8 mouse cellular contexts compared by ENCODE assay signal in genomic region chr1:134560801-134561769, GRCm38 (mm10). TPM values are rescaled to one million over a fixed set of nuclear protein-coding genes. Genes with fewer than 3 reads are reported as not detected.
A peak's percentile ranks its signal among the peaks of the same experiment; 100 is the strongest.
DNase-seq lines count a peak whose midpoint lies in the region; ATAC-seq and TF ChIP-seq lines count a peak whose summit lies in the region.

No protein-coding gene starts in this region.

- DNase-seq in heart, adult 11 months: peak; percentile 95
- no peak for DNase-seq in heart, adult 8-10 months (ENCODE audit: low spot score)
- DNase-seq in cerebellum, postnatal 25 days: peak; percentile 47 to 58
- peak; percentile 35 for DNase-seq in gastrocnemius, postnatal 4 days (ENCODE audit: low spot score in 2 of 2)
- DNase-seq in naive thymus-derived CD4-positive, alpha-beta T cell, adult 2 months (ENCODE audit: low read depth): peak; percentile 59
- peak; percentile 70 for DNase-seq in stomach, postnatal 0 days (ENCODE audit: low spot score)

- no peak for TF ChIP-seq CTCF in intestine, postnatal 0 days (IDR thresholded peaks at IDR 0.05; ENCODE audit: low read depth)
- TF ChIP-seq CTCF in stomach, postnatal 0 days (IDR thresholded peaks at IDR 0.05; ENCODE audit: low read depth): no peak

- no peak for TF ChIP-seq EP300 in stomach, postnatal 0 days (optimal IDR thresholded peaks at IDR 0.05)

- ATAC-seq in intestine, postnatal 0 days: peak; percentile 6; the same call in 1 of the 2 replicates
- ATAC-seq in limb, embryonic 15.5 days (ENCODE audit: insufficient number of reproducible peaks, low FRiP score, low TSS enrichment, low read depth): no peak; the same call in 1 of the 2 replicates
- ATAC-seq in stomach, postnatal 0 days (ENCODE audit: low FRiP score, low TSS enrichment): peak; percentile 13; the same call in 1 of the 2 replicates

- no peaks in the 10 kb centered on the region; the same call in 1 of the 2 replicates for H3K4me1 ChIP-seq in intestine, postnatal 0 days (replicated peaks; ENCODE audit: control insufficient read depth, insufficient read depth, low read length)
- peaks cover 33% of the 10 kb centered on the region for H3K4me1 ChIP-seq in limb, embryonic 15.5 days
- no peaks in the 10 kb centered on the region; the same call in 1 of the 2 replicates for H3K4me1 ChIP-seq in stomach, postnatal 0 days (replicated peaks; ENCODE audit: control insufficient read depth, insufficient read depth)

- H3K4me2 ChIP-seq in intestine, postnatal 0 days (replicated peaks; ENCODE audit: low read depth): peak overlapping the region; percentile 82
- H3K4me2 ChIP-seq in limb, embryonic 15.5 days: peak overlapping the region; percentile 51
- H3K4me2 ChIP-seq in stomach, postnatal 0 days (replicated peaks; ENCODE audit: low read depth): peak overlapping the region; percentile 82

- H3K9ac ChIP-seq in intestine, postnatal 0 days (ENCODE audit: low read depth, low read length): peak overlapping the region; percentile 94
- peak overlapping the region; percentile 98 for H3K9ac ChIP-seq in limb, embryonic 15.5 days
- H3K9ac ChIP-seq in stomach, postnatal 0 days (ENCODE audit: low read length): peak overlapping the region; percentile 98

- 1% methylated on average over 57 of the region's 76 CpGs for WGBS in intestine, postnatal 0 days
- WGBS in limb, embryonic 15.5 days: under 1% methylated on average over 62 of the region's 76 CpGs
- WGBS in stomach, postnatal 0 days: 0% methylated on average over 18 of the region's 76 CpGs

- peak overlapping the region; percentile 92 for H3K27ac ChIP-seq in intestine, postnatal 0 days (ENCODE audit: low read depth, low read length)
- H3K27ac ChIP-seq in limb, embryonic 15.5 days: peak overlapping the region; percentile 96
- H3K27ac ChIP-seq in stomach, postnatal 0 days (replicated peaks): peak overlapping the region; percentile 98

- H3K27me3 ChIP-seq in intestine, postnatal 0 days (replicated peaks; ENCODE audit: control insufficient read depth, insufficient read depth, low read length): no peaks in the 10 kb centered on the region
- H3K27me3 ChIP-seq in limb, embryonic 15.5 days: no peaks in the 10 kb centered on the region
- no peaks in the 10 kb centered on the region for H3K27me3 ChIP-seq in stomach, postnatal 0 days (ENCODE audit: control insufficient read depth, insufficient read depth, low read length)

- no peaks in the 10 kb centered on the region for H3K36me3 ChIP-seq in intestine, postnatal 0 days (ENCODE audit: control insufficient read depth, insufficient read depth)
- H3K36me3 ChIP-seq in limb, embryonic 15.5 days: no peaks in the 10 kb centered on the region
- H3K36me3 ChIP-seq in stomach, postnatal 0 days (ENCODE audit: control insufficient read depth, insufficient read depth, low read length): no peaks in the 10 kb centered on the region

- H3K9me3 ChIP-seq in intestine, postnatal 0 days (ENCODE audit: control insufficient read depth): no peaks in the 10 kb centered on the region
- H3K9me3 ChIP-seq in limb, embryonic 15.5 days: no peaks in the 10 kb centered on the region
- no peaks in the 10 kb centered on the region for H3K9me3 ChIP-seq in stomach, postnatal 0 days (ENCODE audit: control insufficient read depth, low read length)

- peak overlapping the region; percentile 97 for H3K4me3 ChIP-seq in intestine, postnatal 0 days (ENCODE audit: low read depth, low read length)
- H3K4me3 ChIP-seq in limb, embryonic 15.5 days: peak overlapping the region; percentile 96
- H3K4me3 ChIP-seq in stomach, postnatal 0 days (ENCODE audit: low read depth, low read length): peak overlapping the region; percentile 98

RNA-seq across cellular contexts. Expression of gene Kdm5b, which starts 1.1 kb away (rescaled TPM):
- total RNA-seq in heart, adult 8-10 months (2022): 10 to 100 TPM; 11.0 to 11.9 (median 11.4) TPM
- 10 to 100 TPM; 32.8 to 37.6 TPM for total RNA-seq in gastrocnemius, postnatal 4 days (2021)
- 12.6 and 13.0 TPM in 2 replicates for polyA plus RNA-seq in intestine, postnatal 0 days (2015; fragmentation: Nextera tagmentation; extraction: Ambion mirVana)
- polyA plus RNA-seq in limb, embryonic 15.5 days (2015; fragmentation: Nextera tagmentation; extraction: Ambion mirVana): 63.9 and 80.8 TPM in 2 replicates
- polyA plus RNA-seq in stomach, postnatal 0 days (2015; fragmentation: Nextera tagmentation; extraction: Ambion mirVana): 28.5 and 29.5 TPM in 2 replicates

RNA-seq across cellular contexts. Expression of gene Mgat4e, which starts 11.6 kb away (rescaled TPM):
- total RNA-seq in heart, adult 8-10 months (2022): not detected
- not detected for total RNA-seq in gastrocnemius, postnatal 4 days (2021)
- not detected in 2 replicates for polyA plus RNA-seq in intestine, postnatal 0 days (2015; fragmentation: Nextera tagmentation; extraction: Ambion mirVana)
- polyA plus RNA-seq in limb, embryonic 15.5 days (2015; fragmentation: Nextera tagmentation; extraction: Ambion mirVana): 0.10 TPM in 1 of 2 replicates, not detected in the other
- polyA plus RNA-seq in stomach, postnatal 0 days (2015; fragmentation: Nextera tagmentation; extraction: Ambion mirVana): not detected in 2 replicates
